Comparison of ENCODE assay signal across 11 mouse cellular contexts in the genomic region with DNA sequence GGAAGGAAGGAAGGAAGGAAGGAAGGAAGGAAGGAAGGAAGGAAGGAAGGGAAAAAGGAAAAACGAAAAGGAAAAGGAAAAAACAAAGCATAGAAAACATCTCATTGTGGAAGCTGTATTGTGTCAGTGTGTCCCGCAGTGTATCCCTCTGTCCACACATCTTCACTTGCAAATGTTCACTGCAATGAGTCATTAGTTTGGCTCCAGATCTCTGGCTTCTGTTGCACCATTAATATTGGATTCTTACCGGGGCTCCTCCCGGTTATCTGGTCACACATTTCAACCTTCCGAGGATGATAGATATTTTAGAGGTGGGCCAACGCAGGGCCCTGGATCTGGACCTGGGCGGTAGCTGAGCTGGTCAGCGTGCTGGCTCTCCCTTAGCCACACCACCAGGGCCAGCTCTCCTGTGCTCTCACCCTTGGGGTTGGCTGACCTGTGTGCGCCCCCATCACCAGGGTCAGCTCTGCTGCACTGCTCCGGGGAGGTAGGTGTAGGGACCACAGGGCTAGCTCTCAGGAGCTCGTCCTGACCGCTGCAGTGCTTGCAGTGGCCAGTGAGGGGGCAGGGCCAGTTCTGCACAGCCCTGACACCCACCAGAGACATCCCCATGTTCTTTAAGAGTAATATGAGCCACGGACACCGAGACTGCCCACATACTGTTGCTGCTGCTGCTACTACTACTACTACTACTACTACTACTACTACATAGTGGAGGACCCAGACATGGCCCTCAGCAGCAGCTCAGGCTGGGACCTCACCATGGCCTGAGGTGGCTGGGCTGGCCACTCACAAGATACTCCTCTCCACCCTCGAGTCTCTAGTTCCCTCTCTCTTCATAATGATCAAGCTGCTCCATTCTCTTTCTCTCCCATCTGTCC.
DNase-seq lines count a peak whose midpoint lies in the region; ATAC-seq lines count a peak whose summit lies in the region.
"Had no signal": no experiment of that assay in that cellular context is flagged by ENCODE, and none has a peak within 500 bp of the region (broad histone marks: within the 10 kb centered on the region; RNA-seq: fewer than 3 reads in every experiment).

No protein-coding gene starts in this region.

- 0 out of 2 replicates have a peak overlapping the region, but pooled peaks have one; percentile 46 for H3K27ac ChIP-seq in forebrain, embryonic 12.5 days
- H3K27ac ChIP-seq in forebrain, embryonic 16.5 days (ENCODE audit: low read length): no peak overlapping the region
- no peak overlapping the region for H3K27ac ChIP-seq in lung, embryonic 15.5 days
- H3K27ac ChIP-seq in hindbrain, embryonic 12.5 days: 0 out of 2 replicates have a peak overlapping the region, but pooled peaks have one; percentile 17
- H3K27ac ChIP-seq in midbrain, embryonic 16.5 days (ENCODE audit: low read length): peak overlapping the region; percentile 38

- no peak overlapping the region for H3K4me3 ChIP-seq in forebrain, embryonic 12.5 days (replicated peaks)
- H3K4me3 ChIP-seq in forebrain, embryonic 16.5 days (replicated peaks; ENCODE audit: low read length): no peak overlapping the region
- H3K4me3 ChIP-seq in lung, embryonic 15.5 days: no peak overlapping the region
- no peak overlapping the region for H3K4me3 ChIP-seq in hindbrain, embryonic 12.5 days
- H3K4me3 ChIP-seq in midbrain, embryonic 16.5 days (ENCODE audit: low read depth, low read length): no peak overlapping the region

- ATAC-seq in forebrain, embryonic 12.5 days (ENCODE audit: low FRiP score): peak; percentile 55; the same call in 1 of the 2 replicates
- ATAC-seq in forebrain, embryonic 16.5 days: no peak
- peak; percentile 40; the same call in 1 of the 2 replicates for ATAC-seq in lung, embryonic 15.5 days (ENCODE audit: borderline replicate concordance, extremely low read depth, low FRiP score, low TSS enrichment)
- peak; percentile 61 for ATAC-seq in hindbrain, embryonic 12.5 days (ENCODE audit: low FRiP score)
- ATAC-seq in midbrain, embryonic 16.5 days: 0 out of 2 replicates have a peak, but pooled peaks have one; percentile 39
- ATAC-seq: CD4-positive, CD25-positive, alpha-beta regulatory T cell, adult 4 months had no signal

- no peak overlapping the region for H3K9ac ChIP-seq in forebrain, embryonic 12.5 days
- H3K9ac ChIP-seq in forebrain, embryonic 16.5 days (replicated peaks; ENCODE audit: low read depth, low read length): no peak overlapping the region
- no peak overlapping the region for H3K9ac ChIP-seq in lung, embryonic 15.5 days
- H3K9ac ChIP-seq in hindbrain, embryonic 12.5 days: no peak overlapping the region
- no peak overlapping the region for H3K9ac ChIP-seq in midbrain, embryonic 16.5 days (ENCODE audit: low read depth, low read length)

- 84% methylated on average over 15 of the region's 15 CpGs for WGBS in forebrain, embryonic 12.5 days
- 84% methylated on average over 15 of the region's 15 CpGs for WGBS in forebrain, embryonic 16.5 days
- WGBS in lung, embryonic 15.5 days: 56% methylated on average over 15 of the region's 15 CpGs
- WGBS in hindbrain, embryonic 12.5 days: 84% methylated on average over 15 of the region's 15 CpGs
- WGBS in midbrain, embryonic 16.5 days: 86% methylated on average over 15 of the region's 15 CpGs

- peaks cover 26% of the 10 kb centered on the region for H3K4me1 ChIP-seq in forebrain, embryonic 12.5 days
- H3K4me1 ChIP-seq in forebrain, embryonic 16.5 days (replicated peaks; ENCODE audit: control insufficient read depth, insufficient read depth, low read length): peaks cover 14% of the 10 kb centered on the region
- H3K4me1 ChIP-seq in lung, embryonic 15.5 days: peaks cover 47% of the 10 kb centered on the region
- H3K4me1 ChIP-seq in hindbrain, embryonic 12.5 days: peaks cover 32% of the 10 kb centered on the region
- peaks cover 17% of the 10 kb centered on the region for H3K4me1 ChIP-seq in midbrain, embryonic 16.5 days (ENCODE audit: control insufficient read depth, insufficient read depth, low read length)

- H3K27me3 ChIP-seq in forebrain, embryonic 12.5 days: no peaks in the 10 kb centered on the region
- H3K27me3 ChIP-seq in forebrain, embryonic 16.5 days (replicated peaks; ENCODE audit: control insufficient read depth, insufficient read depth, low read length): no peaks in the 10 kb centered on the region
- H3K27me3 ChIP-seq in lung, embryonic 15.5 days: no peaks in the 10 kb centered on the region
- no peaks in the 10 kb centered on the region for H3K27me3 ChIP-seq in hindbrain, embryonic 12.5 days
- H3K27me3 ChIP-seq in midbrain, embryonic 16.5 days (ENCODE audit: control insufficient read depth, insufficient read depth, low read depth, low read length): no peaks in the 10 kb centered on the region

- DNase-seq in lung, postnatal 10 days: no peak
- DNase-seq in layer of hippocampus, adult 11-12 months (ENCODE audit: low spot score): no peak
- DNase-seq in B cell, adult 2 months: no peak
- DNase-seq: cerebellum, adult 2 months; kidney, adult 8-10 months had no signal

- no peaks in the 10 kb centered on the region for H3K36me3 ChIP-seq in forebrain, embryonic 12.5 days (replicated peaks)
- no peaks in the 10 kb centered on the region for H3K36me3 ChIP-seq in forebrain, embryonic 16.5 days (ENCODE audit: control insufficient read depth, insufficient read depth)
- H3K36me3 ChIP-seq in lung, embryonic 15.5 days: no peaks in the 10 kb centered on the region
- no peaks in the 10 kb centered on the region for H3K36me3 ChIP-seq in hindbrain, embryonic 12.5 days
- H3K36me3 ChIP-seq in midbrain, embryonic 16.5 days (ENCODE audit: control insufficient read depth, insufficient read depth, low read length): no peaks in the 10 kb centered on the region

- no peaks in the 10 kb centered on the region for H3K9me3 ChIP-seq in forebrain, embryonic 12.5 days
- no peaks in the 10 kb centered on the region for H3K9me3 ChIP-seq in forebrain, embryonic 16.5 days (ENCODE audit: control insufficient read depth, low read length)
- H3K9me3 ChIP-seq in lung, embryonic 15.5 days: no peaks in the 10 kb centered on the region
- no peaks in the 10 kb centered on the region for H3K9me3 ChIP-seq in hindbrain, embryonic 12.5 days (replicated peaks)
- H3K9me3 ChIP-seq in midbrain, embryonic 16.5 days (replicated peaks; ENCODE audit: control insufficient read depth, low read length, poor library complexity, severe bottlenecking): no peaks in the 10 kb centered on the region

- H3K4me2 ChIP-seq in forebrain, embryonic 12.5 days: no peak overlapping the region
- no peak overlapping the region for H3K4me2 ChIP-seq in forebrain, embryonic 16.5 days (ENCODE audit: low read length)
- no peak overlapping the region for H3K4me2 ChIP-seq in lung, embryonic 15.5 days
- H3K4me2 ChIP-seq in hindbrain, embryonic 12.5 days (replicated peaks): no peak overlapping the region
- H3K4me2 ChIP-seq in midbrain, embryonic 16.5 days (ENCODE audit: low read length): no peak overlapping the region

Comparison
In these comparisons a context has a peak if more than half of its experiments do, and no peak if none do; other contexts are left out.
1. H3K27ac ChIP-seq: peak in forebrain, embryonic 12.5 days (single experiment), hindbrain, embryonic 12.5 days (single experiment) and midbrain, embryonic 16.5 days (single experiment); none in forebrain, embryonic 16.5 days (single experiment) and lung, embryonic 15.5 days (single experiment).